Mouse (Mus musculus) ES-E14 (cell line): ENCODE data around the gene Shcbp1l.
"Not testable (repeated sequence)": the region's sequence is repeated elsewhere in the genome, so short reads cannot be mapped to it uniquely, and the experiment has no call there.

Experiments used
- HCFC1 ChIP-seq: IDR thresholded peaks from 2 replicates; pipeline ENCODE4 v1.6.1; 2012; ENCODE audit warnings: low read length, inconsistent platforms, borderline replicate concordance; ENCODE audit not compliant: insufficient read depth
- MAFK ChIP-seq: IDR thresholded peaks from 2 replicates; pipeline ENCODE4 v1.6.1; 2014; ENCODE audit warnings: mild to moderate bottlenecking, low read depth, low read length, inconsistent platforms; ENCODE audit not compliant: insufficient read depth

DNA sequence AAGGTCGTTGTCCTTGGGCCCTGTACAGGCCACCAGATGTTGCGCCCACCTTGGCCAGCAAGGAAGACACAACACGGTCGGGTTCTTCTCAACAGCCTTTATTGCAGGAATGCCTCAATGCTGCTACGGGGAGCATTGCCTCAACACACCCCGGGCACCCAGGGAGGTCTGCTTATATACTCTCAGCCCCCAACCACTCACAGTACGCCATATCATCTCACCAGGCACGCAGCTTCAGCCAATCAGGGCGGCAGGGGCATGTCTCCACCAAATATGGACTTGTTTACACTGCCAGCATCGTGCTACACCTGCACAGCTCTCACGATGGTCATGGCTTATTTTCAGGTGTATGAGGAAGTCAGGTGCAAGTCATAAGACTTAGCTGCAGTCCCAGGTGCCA, 17.3 kb upstream of the Shcbp1l start:
- TF ChIP-seq HCFC1, MAFK: not testable (repeated sequence)
